Mouse (Mus musculus) lung, postnatal 0 days (tissue): ENCODE measurements around the gene Col23a1.

Source experiments
- CTCF ChIP-seq: IDR thresholded peaks from 2 replicates; pipeline ENCODE4 v1.5.1; 2016; ENCODE audit warnings: antibody characterized with exemption, mild to moderate bottlenecking
- EP300 ChIP-seq: IDR thresholded peaks from 2 replicates; pipeline ENCODE4 v1.6.1; 2016; ENCODE audit warnings: antibody characterized with exemption, mild to moderate bottlenecking, control low read depth

GRCm38 (mm10) chr11:51410771-51411170 lies 121.1 kb downstream of the Col23a1 start:
- TF ChIP-seq CTCF (no peak), EP300 (no peak)
